ENCODE assay signal across 8 mouse cellular contexts in genomic region chr7:29019447-29020220, GRCm38 (mm10). TPM values are rescaled to one million over a fixed set of nuclear protein-coding genes. Genes with fewer than 3 reads are reported as not detected.
DNase-seq lines count a peak whose midpoint lies in the region; ATAC-seq and TF ChIP-seq lines count a peak whose summit lies in the region.

No protein-coding gene starts in this region.

- TF ChIP-seq POLR2A in bone marrow, adult 2 months (IDR thresholded peaks at IDR 0.05; ENCODE audit: borderline replicate concordance, control insufficient read depth, low read depth, low read length) = peak; percentile 3; the same call in 1 of the 2 replicates

- no peak for ATAC-seq in heart, embryonic 15.5 days (replicated peaks; ENCODE audit: insufficient number of reproducible peaks, insufficient read depth, low FRiP score, low read depth)
- ATAC-seq in hindbrain, embryonic 13.5 days (ENCODE audit: low FRiP score) = no peak; the same call in 1 of the 2 replicates
- no peak for ATAC-seq in midbrain, embryonic 16.5 days

- H3K36me3 ChIP-seq in heart, embryonic 15.5 days = no peaks in the 10 kb centered on the region
- no peaks in the 10 kb centered on the region for H3K36me3 ChIP-seq in hindbrain, embryonic 13.5 days
- H3K36me3 ChIP-seq in midbrain, embryonic 16.5 days (ENCODE audit: control insufficient read depth, insufficient read depth, low read length) = no peaks in the 10 kb centered on the region

- 4% methylated on average over 88 of the region's 88 CpGs for WGBS in heart, embryonic 15.5 days
- WGBS in bone marrow, adult 2 months = 5% methylated on average over 84 of the region's 88 CpGs
- 3% methylated on average over 69 of the region's 88 CpGs for WGBS in hindbrain, embryonic 13.5 days
- 3% methylated on average over 69 of the region's 88 CpGs for WGBS in midbrain, embryonic 16.5 days

- intact Hi-C loops in heart, postnatal 10 days (cut with DNase I) = no loop called here

- H3K27ac ChIP-seq in heart, embryonic 15.5 days = no peak overlapping the region
- no peak overlapping the region; the same call in 1 of the 2 replicates for H3K27ac ChIP-seq in bone marrow, adult 2 months (ENCODE audit: control insufficient read depth, insufficient read depth, low read depth, low read length, poor library complexity)
- no peak overlapping the region for H3K27ac ChIP-seq in hindbrain, embryonic 13.5 days
- H3K27ac ChIP-seq in midbrain, embryonic 16.5 days (ENCODE audit: low read length) = no peak overlapping the region

- peak overlapping the region; percentile 74 for H3K4me2 ChIP-seq in heart, embryonic 15.5 days
- H3K4me2 ChIP-seq in hindbrain, embryonic 13.5 days = peak overlapping the region; percentile 60
- H3K4me2 ChIP-seq in midbrain, embryonic 16.5 days (ENCODE audit: low read length) = peak overlapping the region; percentile 49

- H3K4me3 ChIP-seq in heart, embryonic 15.5 days = peak overlapping the region; percentile 49
- H3K4me3 ChIP-seq in bone marrow, adult 2 months (replicated peaks; ENCODE audit: control insufficient read depth, low read depth, low read length) = peak overlapping the region; percentile 6
- peak overlapping the region; percentile 44 for H3K4me3 ChIP-seq in hindbrain, embryonic 13.5 days
- peak overlapping the region; percentile 47 for H3K4me3 ChIP-seq in midbrain, embryonic 16.5 days (ENCODE audit: low read depth, low read length)

- peaks cover 52% of the 10 kb centered on the region for H3K27me3 ChIP-seq in heart, embryonic 15.5 days
- peaks cover 52% of the 10 kb centered on the region for H3K27me3 ChIP-seq in hindbrain, embryonic 13.5 days
- peaks cover 32% of the 10 kb centered on the region for H3K27me3 ChIP-seq in midbrain, embryonic 16.5 days (ENCODE audit: control insufficient read depth, insufficient read depth, low read depth, low read length)

- peaks cover 8% of the 10 kb centered on the region for H3K4me1 ChIP-seq in heart, embryonic 15.5 days (replicated peaks)
- H3K4me1 ChIP-seq in bone marrow, adult 2 months (ENCODE audit: control insufficient read depth, insufficient read depth, low read length) = no peaks in the 10 kb centered on the region; the same call in 1 of the 2 replicates
- H3K4me1 ChIP-seq in hindbrain, embryonic 13.5 days (replicated peaks) = peaks cover 9% of the 10 kb centered on the region
- H3K4me1 ChIP-seq in midbrain, embryonic 16.5 days (ENCODE audit: control insufficient read depth, insufficient read depth, low read length) = peaks cover 4% of the 10 kb centered on the region; the same call in 1 of the 2 replicates

- DNase-seq in heart, postnatal 10 days = no peak
- no peak for DNase-seq in cerebellum, postnatal 36 days
- DNase-seq in cerebellum, adult 9-11 months = no peak
- DNase-seq in kidney, adult 11 months = no peak

- no peaks in the 10 kb centered on the region for H3K9me3 ChIP-seq in heart, embryonic 15.5 days (replicated peaks)
- H3K9me3 ChIP-seq in hindbrain, embryonic 13.5 days = no peaks in the 10 kb centered on the region; the same call in 1 of the 2 replicates
- no peaks in the 10 kb centered on the region; the same call in 1 of the 2 replicates for H3K9me3 ChIP-seq in midbrain, embryonic 16.5 days (replicated peaks; ENCODE audit: control insufficient read depth, low read length, poor library complexity, severe bottlenecking)

- H3K9ac ChIP-seq in heart, embryonic 15.5 days = peak overlapping the region; percentile 29; the same call in 1 of the 2 replicates
- H3K9ac ChIP-seq in hindbrain, embryonic 13.5 days = peak overlapping the region; percentile 69
- H3K9ac ChIP-seq in midbrain, embryonic 16.5 days (ENCODE audit: low read depth, low read length) = peak overlapping the region; percentile 49

- no peak for TF ChIP-seq CTCF in bone marrow, adult 2 months (IDR thresholded peaks at IDR 0.05; ENCODE audit: control insufficient read depth, insufficient read depth, low read length)

RNA-seq across cellular contexts. Expression of gene Map4k1, which starts 37.8 kb away (rescaled TPM):
- polyA plus RNA-seq in heart, embryonic 15.5 days (2015; fragmentation: Nextera tagmentation; extraction: Ambion mirVana) = 2.8 and 7.6 TPM in 2 replicates
- 1 to 10 TPM; 2.0 to 2.2 TPM for total RNA-seq in heart, postnatal 10 days (2021)
- polyA plus RNA-seq in bone marrow, adult 2 months (2011; ENCODE audit: insufficient read depth, insufficient read length, low replicate concordance, missing spikeins) = 43.0 and 111 TPM in 2 replicates
- 4.1 and 6.4 TPM in 2 replicates for polyA plus RNA-seq in hindbrain, embryonic 13.5 days (2015; fragmentation: Nextera tagmentation; extraction: Ambion mirVana)
- 11.8 and 13.2 TPM in 2 replicates for polyA plus RNA-seq in midbrain, embryonic 16.5 days (2015; fragmentation: Nextera tagmentation; extraction: Ambion mirVana)

RNA-seq across cellular contexts. Expression of gene Eif3k, which starts 38.0 kb away (rescaled TPM):
- 239 and 261 TPM in 2 replicates for polyA plus RNA-seq in heart, embryonic 15.5 days (2015; fragmentation: Nextera tagmentation; extraction: Ambion mirVana)
- total RNA-seq in heart, postnatal 10 days (2021) = 100 to 1,000 TPM; 185 to 188 TPM
- 184 and 225 TPM in 2 replicates for polyA plus RNA-seq in bone marrow, adult 2 months (2011; ENCODE audit: insufficient read depth, insufficient read length, low replicate concordance, missing spikeins)
- polyA plus RNA-seq in hindbrain, embryonic 13.5 days (2015; fragmentation: Nextera tagmentation; extraction: Ambion mirVana) = 315 and 332 TPM in 2 replicates
- 279 TPM in 2 replicates for polyA plus RNA-seq in midbrain, embryonic 16.5 days (2015; fragmentation: Nextera tagmentation; extraction: Ambion mirVana)

RNA-seq across cellular contexts. Expression of gene Actn4, which starts 57.5 kb away (rescaled TPM):
- polyA plus RNA-seq in heart, embryonic 15.5 days (2015; fragmentation: Nextera tagmentation; extraction: Ambion mirVana) = 236 and 281 TPM in 2 replicates
- total RNA-seq in heart, postnatal 10 days (2021) = 100 to 1,000 TPM; 173 to 174 TPM
- polyA plus RNA-seq in bone marrow, adult 2 months (2011; ENCODE audit: insufficient read depth, insufficient read length, low replicate concordance, missing spikeins) = 60.5 and 66.0 TPM in 2 replicates
- 136 and 138 TPM in 2 replicates for polyA plus RNA-seq in hindbrain, embryonic 13.5 days (2015; fragmentation: Nextera tagmentation; extraction: Ambion mirVana)
- 132 and 133 TPM in 2 replicates for polyA plus RNA-seq in midbrain, embryonic 16.5 days (2015; fragmentation: Nextera tagmentation; extraction: Ambion mirVana)
